Mouse (Mus musculus): ENCODE results near the gene Mrpl40.

DNA sequence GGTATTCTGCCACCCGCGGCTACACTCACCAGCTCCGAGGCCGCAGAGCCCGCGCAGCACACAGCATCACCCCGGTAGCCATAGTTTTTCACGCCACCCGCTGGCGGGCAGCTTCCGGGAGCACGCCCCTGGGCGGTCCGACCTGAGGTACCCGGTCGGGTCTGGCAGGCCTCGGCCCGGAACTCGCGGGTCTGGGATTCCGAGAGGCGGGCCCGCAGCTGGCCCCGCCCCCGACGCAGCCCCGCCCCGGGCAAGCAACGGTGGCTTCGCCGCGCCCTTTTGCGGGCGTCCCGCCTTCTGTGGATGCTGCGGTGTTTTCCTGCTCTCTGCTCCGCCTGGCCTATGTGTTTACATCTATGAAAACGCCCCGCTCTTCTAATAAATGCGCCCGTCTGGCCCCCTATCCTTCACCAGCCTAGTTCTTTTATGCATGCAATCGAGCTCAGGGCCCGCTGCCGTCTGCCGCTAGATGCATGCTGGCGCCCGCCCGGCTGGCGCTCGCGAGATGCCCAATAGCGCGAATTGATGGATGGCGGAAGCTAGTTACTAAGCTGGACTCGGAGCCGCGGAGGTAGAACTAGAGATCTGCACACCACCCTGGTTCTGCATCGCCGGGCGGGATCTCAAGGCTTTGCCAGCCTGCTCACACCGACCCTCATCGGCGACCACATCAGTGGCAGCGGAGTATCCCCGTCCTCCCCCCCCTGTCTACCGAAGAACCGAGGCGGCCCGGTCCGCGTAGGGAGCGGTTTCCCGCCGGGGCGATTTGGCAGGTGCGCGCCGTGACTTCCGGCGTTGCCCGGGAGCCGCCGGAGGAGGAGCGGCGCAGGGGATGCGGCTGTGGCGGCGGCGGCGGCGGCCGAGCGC lies at the start of gene Mrpl40, which contains the start of gene Hira:
- no peak for TF ChIP-seq CTCF (IDR thresholded peaks at IDR 0.05; ENCODE audit: low read depth)
- peak; percentile 75; the same call in 1 of the 2 replicates for TF ChIP-seq EP300 (IDR thresholded peaks at IDR 0.05; ENCODE audit: low read depth)
